Mouse (Mus musculus) MEL (cell line): ENCODE measurements at regions not wholly inside any gene's neighbourhood (a gene's known extent, or its start where the extent isn't known, plus 50 kb on each side); places are given as distances from the start of the nearest gene placed in this dataset.

Experiments
- DNase-seq: peaks from one replicate; pipeline ENCODE4 v3.0.0; 2011; ENCODE audit warnings: low read depth, low spot score
- H3K27ac ChIP-seq: 2 replicates; pipeline ENCODE4 v1.5.1; 2012; ENCODE audit warnings: low read depth, mild to moderate bottlenecking, control low read depth, low read length, moderate library complexity; ENCODE audit not compliant: control insufficient read depth
- H3K27me3 ChIP-seq, 2 experiments: fragments of 150-350 bp in 1 of 2; sonication (generic) in 1 of 2; 2 replicates each; pipeline ENCODE4 v1.6.1; 2012; ENCODE audit warnings: low read length in 2 of 2, mild to moderate bottlenecking in 2 of 2, improper control_type of control experiment in 1 of 2, moderate library complexity in 1 of 2; ENCODE audit not compliant: insufficient read depth in 2 of 2, control insufficient read depth in 1 of 2
- H3K36me3 ChIP-seq, 2 experiments: 2 replicates each; pipeline ENCODE4 v1.6.1; 2012 to 2014; ENCODE audit warnings: low read length in 2 of 2, improper control_type of control experiment in 1 of 2, inconsistent platforms in 1 of 2, mild to moderate bottlenecking in 1 of 2; ENCODE audit not compliant: insufficient read depth in 2 of 2, control insufficient read depth in 1 of 2
- H3K4me1 ChIP-seq, 2 experiments: fragments of 150-350 bp in 1 of 2; sonication (generic) in 1 of 2; 2 replicates each; pipeline ENCODE4 v1.6.1; 2012; ENCODE audit warnings: low read length in 2 of 2, improper control_type of control experiment in 1 of 2, mild to moderate bottlenecking in 1 of 2; ENCODE audit not compliant: insufficient read depth in 2 of 2, control insufficient read depth in 1 of 2
- H3K4me3 ChIP-seq, 2 experiments: fragments of 150-350 bp in 1 of 2; sonication (generic) in 1 of 2; 2 replicates each; pipeline ENCODE4 v1.5.1; 2012; ENCODE audit warnings: low read depth in 2 of 2, low read length in 2 of 2, mild to moderate bottlenecking in 2 of 2, moderate library complexity in 2 of 2, control low read depth in 1 of 2, improper control_type of control experiment in 1 of 2; ENCODE audit not compliant: control insufficient read depth in 1 of 2, insufficient read depth in 1 of 2
- H3K79me2 ChIP-seq: 2 replicates; pipeline ENCODE4 v1.6.1; 2012; ENCODE audit warnings: mild to moderate bottlenecking, low read length, moderate library complexity; ENCODE audit not compliant: control insufficient read depth, poor library complexity, insufficient read depth
- H3K9ac ChIP-seq: 2 replicates; pipeline ENCODE4 v1.6.1; 2012; ENCODE audit warnings: low read depth, mild to moderate bottlenecking, control low read depth, low read length, moderate library complexity; ENCODE audit not compliant: control insufficient read depth, poor library complexity, severe bottlenecking
- H3K9me3 ChIP-seq: fragments of 150-350 bp; sonication (generic); replicated peaks from 2 replicates; pipeline ENCODE4 v1.6.1; 2012; ENCODE audit warnings: mild to moderate bottlenecking, low read length, improper control_type of control experiment, moderate library complexity; ENCODE audit not compliant: insufficient read depth
- BHLHE40 ChIP-seq: IDR thresholded peaks from 2 replicates; pipeline ENCODE4 v1.6.1; 2012; ENCODE audit warnings: low read depth, mild to moderate bottlenecking, inconsistent platforms, low read length, improper control_type of control experiment, borderline replicate concordance
- CHD1 ChIP-seq: IDR thresholded peaks from 2 replicates; pipeline ENCODE4 v1.6.1; 2012; ENCODE audit warnings: low read depth, mild to moderate bottlenecking, inconsistent platforms, low read length, improper control_type of control experiment
- CHD2 ChIP-seq: IDR thresholded peaks from 2 replicates; pipeline ENCODE4 v1.6.1; 2011; ENCODE audit warnings: low read length, improper control_type of control experiment
- E2F4 ChIP-seq: IDR thresholded peaks from 2 replicates; pipeline ENCODE4 v1.6.1; 2011; ENCODE audit warnings: low read depth, low read length, improper control_type of control experiment, borderline replicate concordance
- ELF1 ChIP-seq: IDR thresholded peaks from 2 replicates; pipeline ENCODE4 v1.6.1; 2014; ENCODE audit warnings: low read depth, mild to moderate bottlenecking, inconsistent platforms, low read length, improper control_type of control experiment, moderate library complexity
- GATA1 ChIP-seq: IDR thresholded peaks from 2 replicates; pipeline ENCODE4 v1.6.1; 2011; ENCODE audit warnings: low read depth, low read length, improper control_type of control experiment
- MAFK ChIP-seq: IDR thresholded peaks from 2 replicates; pipeline ENCODE4 v1.6.1; 2011; ENCODE audit warnings: low read depth, mild to moderate bottlenecking, low read length, improper control_type of control experiment, borderline replicate concordance
- MAZ ChIP-seq: IDR thresholded peaks from 2 replicates; pipeline ENCODE4 v1.6.1; 2012; ENCODE audit warnings: low read depth, mild to moderate bottlenecking, inconsistent platforms, low read length, improper control_type of control experiment
- MEF2A ChIP-seq: IDR thresholded peaks from 2 replicates; pipeline ENCODE4 v1.6.1; 2014; ENCODE audit warnings: low read depth, mild to moderate bottlenecking, inconsistent platforms, low read length, improper control_type of control experiment; ENCODE audit not compliant: poor library complexity, insufficient replicate concordance, severe bottlenecking; ENCODE audit errors: extremely low read depth
- MXI1 ChIP-seq: IDR thresholded peaks from 2 replicates; pipeline ENCODE4 v1.6.1; 2011; ENCODE audit warnings: mild to moderate bottlenecking, low read depth, low read length, improper control_type of control experiment
- MYB ChIP-seq: IDR thresholded peaks from 2 replicates; pipeline ENCODE4 v1.6.1; 2011; ENCODE audit warnings: mild to moderate bottlenecking, low read depth, low read length, improper control_type of control experiment
- NELFE ChIP-seq: IDR thresholded peaks from 2 replicates; pipeline ENCODE4 v1.6.1; 2011; ENCODE audit warnings: low read depth, low read length, improper control_type of control experiment
- POLR2AphosphoS2 ChIP-seq: IDR thresholded peaks from 2 replicates; pipeline ENCODE4 v1.6.1; 2011; ENCODE audit warnings: low read length, improper control_type of control experiment
- RAD21 ChIP-seq: IDR thresholded peaks from 2 replicates; pipeline ENCODE4 v1.6.1; 2011; ENCODE audit warnings: mild to moderate bottlenecking, low read depth, low read length, improper control_type of control experiment
- SMC3 ChIP-seq: IDR thresholded peaks from 2 replicates; pipeline ENCODE4 v1.6.1; 2011; ENCODE audit warnings: low read depth, low read length, improper control_type of control experiment
- TCF12 ChIP-seq: IDR thresholded peaks from 2 replicates; pipeline ENCODE4 v1.6.1; 2014; ENCODE audit warnings: low read depth, mild to moderate bottlenecking, inconsistent platforms, low read length, improper control_type of control experiment, moderate library complexity
- UBTF ChIP-seq: IDR thresholded peaks from 2 replicates; pipeline ENCODE4 v1.6.1; 2012; ENCODE audit warnings: low read depth, mild to moderate bottlenecking, inconsistent platforms, low read length, improper control_type of control experiment, moderate library complexity, borderline replicate concordance; ENCODE audit not compliant: insufficient read depth
- USF1 ChIP-seq: IDR thresholded peaks from 2 replicates; pipeline ENCODE4 v1.6.1; 2014; ENCODE audit warnings: low read depth, mild to moderate bottlenecking, inconsistent platforms, low read length, improper control_type of control experiment, moderate library complexity
- USF2 ChIP-seq, 2 experiments: IDR thresholded peaks; 2 replicates each; pipeline ENCODE4 v1.6.1; 2011 to 2012; ENCODE audit warnings: improper control_type of control experiment in 2 of 2, low read length in 2 of 2, borderline replicate concordance in 1 of 2, inconsistent platforms in 1 of 2, low read depth in 1 of 2, mild to moderate bottlenecking in 1 of 2; ENCODE audit not compliant: insufficient read depth in 1 of 2
- ZC3H11A ChIP-seq: IDR thresholded peaks from 2 replicates; pipeline ENCODE4 v1.6.1; 2012; ENCODE audit warnings: low read depth, mild to moderate bottlenecking, inconsistent platforms, low read length, improper control_type of control experiment

DNA sequence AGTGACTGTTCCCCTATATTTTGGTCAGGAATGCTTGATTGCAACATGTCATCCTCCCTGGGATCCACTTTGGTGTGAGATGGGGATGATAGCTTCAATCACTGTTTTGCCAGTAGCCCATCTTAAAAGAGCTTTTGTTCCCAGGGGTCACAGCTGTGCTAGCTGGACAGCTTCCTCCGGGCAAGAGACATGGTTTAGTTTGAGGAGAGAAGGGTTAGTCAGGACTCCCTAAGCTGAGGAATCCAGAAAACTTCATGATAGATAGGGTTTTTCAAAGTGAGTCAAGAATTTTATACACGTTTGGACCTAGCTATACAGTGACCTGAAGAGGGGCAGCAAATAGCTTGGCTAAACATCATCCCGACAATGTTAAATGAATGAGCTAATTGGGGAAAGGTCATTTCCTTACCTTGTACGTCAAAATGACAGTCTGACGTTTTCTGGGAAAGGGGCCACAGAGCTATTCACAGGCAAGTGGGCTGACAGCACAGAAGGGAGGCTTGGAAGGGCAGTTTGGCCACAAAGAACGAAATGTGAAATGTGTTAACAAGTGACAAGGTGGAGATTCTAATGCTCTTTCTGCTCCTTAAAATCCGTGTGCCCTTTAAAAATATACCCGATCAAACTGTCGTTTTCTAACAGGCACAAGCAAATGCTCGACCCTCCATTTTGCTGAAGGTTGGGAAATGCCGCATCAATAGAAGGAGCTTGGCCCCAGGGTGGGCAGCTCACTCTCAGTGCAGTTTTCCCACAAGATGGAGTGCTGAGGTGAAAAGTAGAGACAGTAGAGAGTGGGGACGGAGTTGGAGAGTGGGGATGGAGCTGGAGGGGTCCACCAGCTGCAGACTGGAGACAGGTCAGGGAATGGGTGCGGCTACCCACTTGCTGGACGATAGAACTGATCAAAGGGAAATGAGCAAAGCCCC is 59.6 kb upstream of the Enpep start:
- no peaks in the 10 kb centered on the region for H3K79me2 ChIP-seq
- no peaks in the 10 kb centered on the region for H3K27me3 ChIP-seq
- no peak overlapping the region for H3K4me3 ChIP-seq
- TF ChIP-seq ELF1 (no peak), SMC3 (no peak), CHD1 (no peak), RAD21 (no peak), USF1 (no peak), BHLHE40 (no peak), MYB (no peak), MXI1 (no peak), GATA1 (no peak), NELFE (no peak), POLR2AphosphoS2 (no peak), MAZ (no peak), TCF12 (no peak), CHD2 (no peak), ZC3H11A (no peak), E2F4 (no peak), UBTF (no peak), USF2 (IDR thresholded peaks at IDR 0.05; ENCODE audit: borderline replicate concordance in 1 of 2, insufficient read depth in 1 of 2, low read depth in 1 of 2, low read length in 2 of 2) (no peak), MEF2A (no peak), MAFK (no peak)
- H3K36me3 ChIP-seq = no peaks in the 10 kb centered on the region; a peak in 1 of 4 replicates
- no peak overlapping the region for H3K9ac ChIP-seq
- H3K4me1 ChIP-seq = peaks cover 0 to 5% of the 10 kb centered on the region in 2 experiments; a peak in 1 of 4 replicates
- H3K9me3 ChIP-seq = no peaks in the 10 kb centered on the region
- H3K27ac ChIP-seq = no peak overlapping the region
- DNase-seq = no peak
